Mouse (Mus musculus): ENCODE data around the gene Vmn1r142.
"Not testable (repeated sequence)": the region's sequence is repeated elsewhere in the genome, so short reads cannot be mapped to it uniquely, and the experiment has no call there.

- not testable (repeated sequence) for TF ChIP-seq CTCF (IDR thresholded peaks at IDR 0.05; ENCODE audit: borderline replicate concordance, insufficient read depth, low read depth, low read length); POLR2A (IDR thresholded peaks at IDR 0.05; ENCODE audit: borderline replicate concordance, insufficient read depth, low read length)
Observed at GRCm38 (mm10) chr7:22201164-22201563, 37.3 kb upstream of the Vmn1r142 start, which contains the start of gene Gm8653.
